Mouse (Mus musculus) myocyte (in vitro differentiated cells): ENCODE results near the gene Tbx5. TPM values are rescaled to one million over a fixed set of nuclear protein-coding genes. Genes with fewer than 3 reads are reported as not detected.

Experiments used
- H3K27me3 ChIP-seq: one replicate; pipeline ENCODE4 v1.6.1; 2011; ENCODE audit not compliant: control insufficient read depth, insufficient read depth, insufficient read length
- H3K36me3 ChIP-seq: one replicate; pipeline ENCODE4 v1.6.1; 2011; ENCODE audit not compliant: control insufficient read depth, insufficient read depth
- H3K4me2 ChIP-seq: one replicate; pipeline ENCODE4 v1.6.1; 2011; ENCODE audit warnings: low read depth, control low read depth
- H3K4me3 ChIP-seq: one replicate; pipeline ENCODE4 v1.5.1; 2011; ENCODE audit warnings: mild to moderate bottlenecking, control low read depth, moderate library complexity
- H3K79me2 ChIP-seq: one replicate; pipeline ENCODE4 v1.6.1; 2011; ENCODE audit not compliant: control insufficient read depth, insufficient read depth
- H3ac ChIP-seq: one replicate; pipeline ENCODE4 v1.6.1; 2011; ENCODE audit not compliant: control insufficient read depth, insufficient read length
- CEBPB ChIP-seq: IDR thresholded peaks from 2 replicates; pipeline ENCODE4 v1.6.1; 2011; ENCODE audit warnings: mild to moderate bottlenecking, moderate library complexity; ENCODE audit not compliant: poor library complexity, insufficient read depth, severe bottlenecking
- E2F4 ChIP-seq: IDR thresholded peaks from one replicate; pipeline ENCODE4 v1.6.1; 2011; ENCODE audit warnings: mild to moderate bottlenecking, control low read depth, moderate library complexity; ENCODE audit not compliant: insufficient read depth
- MAX ChIP-seq: IDR thresholded peaks from one replicate; pipeline ENCODE4 v1.6.1; 2011; ENCODE audit warnings: low read depth, mild to moderate bottlenecking, control low read depth
- MYOD1 ChIP-seq, 3 experiments: IDR thresholded peaks; one replicate each; pipeline ENCODE4 v1.6.1; 2011; ENCODE audit warnings: control low read depth in 2 of 3, low read depth in 2 of 3, mild to moderate bottlenecking in 2 of 3, moderate library complexity in 1 of 3; ENCODE audit not compliant: insufficient read length in 2 of 3, control insufficient read depth in 1 of 3
- MYOG ChIP-seq, 3 experiments: IDR thresholded peaks; one replicate each; pipeline ENCODE4 v1.6.1; 2011; ENCODE audit warnings: control low read depth in 2 of 3, low read depth in 2 of 3, mild to moderate bottlenecking in 2 of 3; ENCODE audit not compliant: insufficient read length in 2 of 3, control insufficient read depth in 1 of 3, insufficient read depth in 1 of 3
- POLR2A ChIP-seq: IDR thresholded peaks from one replicate; pipeline ENCODE4 v1.6.1; 2011; ENCODE audit warnings: low read depth, mild to moderate bottlenecking, control low read depth, moderate library complexity; ENCODE audit not compliant: insufficient read length
- POLR2AphosphoS2 ChIP-seq: IDR thresholded peaks from one replicate; pipeline ENCODE4 v1.6.1; 2011; ENCODE audit warnings: low read depth, control low read depth; ENCODE audit not compliant: insufficient read length
- REST ChIP-seq: IDR thresholded peaks from one replicate; pipeline ENCODE4 v1.6.1; 2011; ENCODE audit warnings: mild to moderate bottlenecking, control low read depth, moderate library complexity; ENCODE audit not compliant: insufficient read depth, insufficient read length
- SRF ChIP-seq: IDR thresholded peaks from one replicate; pipeline ENCODE4 v1.6.1; 2011; ENCODE audit warnings: low read depth; ENCODE audit not compliant: control insufficient read depth, insufficient read length
- TCF12 ChIP-seq: IDR thresholded peaks from one replicate; pipeline ENCODE4 v1.6.1; 2011; ENCODE audit warnings: mild to moderate bottlenecking, control low read depth; ENCODE audit not compliant: poor library complexity, insufficient read depth, severe bottlenecking
- TCF3 ChIP-seq: IDR thresholded peaks from one replicate; pipeline ENCODE4 v1.6.1; 2011; ENCODE audit warnings: low read depth, control low read depth; ENCODE audit not compliant: insufficient read length
- USF1 ChIP-seq: IDR thresholded peaks from one replicate; pipeline ENCODE4 v1.6.1; 2011; ENCODE audit warnings: low read depth, mild to moderate bottlenecking, control low read depth, moderate library complexity
- polyA plus RNA-seq: library from polyadenylated mRNA; unstranded; fragments of >200 nt; fragmentation: generic; extraction: Trizol; gene quantifications from one replicate; pipeline ENCODE4 v1.2.1, GENCODE M21; 2012; ENCODE audit warnings: missing spikeins

Gene Tbx5
- polyA plus RNA-seq, 1 experiment: not detected

GRCm38 (mm10) chr5:119807481-119808183 lies 24.8 kb upstream of the Tbx5 start:
- no peak overlapping the region for H3K4me3 ChIP-seq

DNA sequence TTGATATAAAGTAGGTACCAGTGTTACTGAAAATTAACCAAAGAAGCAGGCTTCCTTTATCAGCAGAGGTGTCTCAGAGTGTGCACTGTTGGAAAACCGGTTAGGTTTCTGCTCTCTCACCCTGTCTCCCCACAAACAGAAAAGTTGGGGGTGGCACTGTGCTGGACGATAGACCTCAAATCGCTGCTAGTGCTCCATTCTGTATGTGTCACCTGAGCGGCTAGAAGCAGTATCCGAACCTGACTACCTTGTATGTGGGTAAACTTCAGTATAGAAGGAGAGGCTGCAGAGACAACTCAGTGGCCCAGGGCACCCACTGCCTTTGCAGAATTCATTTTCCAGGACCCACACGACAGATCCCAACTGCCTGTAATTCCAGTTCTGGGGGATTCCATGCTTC lies 23.8 kb upstream of the Tbx5 start:
- no peak overlapping the region for H3K4me3 ChIP-seq
- TF ChIP-seq SRF (no peak), POLR2AphosphoS2 (no peak), REST (no peak), MYOG (IDR thresholded peaks at IDR 0.05; ENCODE audit: control insufficient read depth in 1 of 3, insufficient read depth in 1 of 3, insufficient read length in 2 of 3, low read depth in 2 of 3) (no peak), TCF12 (no peak), MYOD1 (IDR thresholded peaks at IDR 0.05; ENCODE audit: control insufficient read depth in 1 of 3, insufficient read length in 2 of 3, low read depth in 2 of 3) (no peak), E2F4 (no peak), MAX (no peak), CEBPB (no peak), TCF3 (no peak), USF1 (no peak), POLR2A (no peak)
- H3ac ChIP-seq: no peak overlapping the region
- H3K27me3 ChIP-seq: peaks cover 36% of the 10 kb centered on the region
- H3K79me2 ChIP-seq: no peaks in the 10 kb centered on the region
- no peaks in the 10 kb centered on the region for H3K36me3 ChIP-seq
- no peak overlapping the region for H3K4me2 ChIP-seq

More at GRCm38 (mm10) chr5:119807481-119808183, 24.8 kb upstream of the Tbx5 start:
- Histone ChIP-seq H3ac (no peak overlapping the region), H3K79me2 (no peaks in the 10 kb centered on the region), H3K4me2 (no peak overlapping the region), H3K27me3 (peaks cover 40% of the 10 kb centered on the region), H3K36me3 (no peaks in the 10 kb centered on the region)
- no peak for TF ChIP-seq MAX
- no peak for TF ChIP-seq CEBPB
- TF ChIP-seq TCF12: no peak
- TF ChIP-seq POLR2A: no peak
- TF ChIP-seq TCF3: no peak

GRCm38 (mm10) chr5:119810994-119811690 lies 21.3 kb upstream of the Tbx5 start:
- Histone ChIP-seq H3K4me2 (no peak overlapping the region), H3K79me2 (no peaks in the 10 kb centered on the region), H3ac (no peak overlapping the region), H3K4me3 (no peak overlapping the region), H3K36me3 (no peaks in the 10 kb centered on the region), H3K27me3 (peaks cover 20% of the 10 kb centered on the region)
- TF ChIP-seq SRF: no peak

GRCm38 (mm10) chr5:119815247-119815646 lies 17.2 kb upstream of the Tbx5 start:
- Histone ChIP-seq H3K36me3 (no peaks in the 10 kb centered on the region), H3K79me2 (no peaks in the 10 kb centered on the region), H3ac (no peak overlapping the region), H3K4me2 (no peak overlapping the region), H3K4me3 (no peak overlapping the region), H3K27me3 (peaks cover 13% of the 10 kb centered on the region)
- no peak for TF ChIP-seq REST
- TF ChIP-seq POLR2AphosphoS2: no peak
- TF ChIP-seq MYOD1 (IDR thresholded peaks at IDR 0.05; ENCODE audit: control insufficient read depth in 1 of 3, insufficient read length in 2 of 3, low read depth in 2 of 3): no peak
- TF ChIP-seq MYOG (IDR thresholded peaks at IDR 0.05; ENCODE audit: control insufficient read depth in 1 of 3, insufficient read depth in 1 of 3, insufficient read length in 2 of 3, low read depth in 2 of 3): no peak
- no peak for TF ChIP-seq TCF3
- TF ChIP-seq MAX: no peak
- TF ChIP-seq TCF12: no peak
- TF ChIP-seq CEBPB: no peak
- no peak for TF ChIP-seq USF1
- no peak for TF ChIP-seq POLR2A
- TF ChIP-seq SRF: no peak
- TF ChIP-seq E2F4: no peak

DNA sequence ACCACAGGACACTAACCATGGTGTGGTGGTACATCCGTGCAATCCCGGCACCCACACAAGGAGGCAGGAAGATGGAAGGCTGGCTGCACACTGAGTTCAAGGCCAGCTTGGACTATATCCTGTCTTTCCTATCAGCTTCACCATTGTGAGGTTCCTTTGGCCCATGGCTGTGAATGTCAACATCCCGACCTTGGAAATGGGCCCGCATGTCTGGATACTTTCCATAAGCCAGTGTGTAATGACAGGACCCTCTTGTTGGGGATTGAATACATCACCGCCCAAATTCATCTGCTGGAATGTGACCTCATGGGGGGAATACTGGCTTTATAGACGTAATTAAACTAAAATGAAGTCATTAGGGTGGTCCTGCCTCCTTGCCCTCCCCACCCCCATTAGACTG lies 12.0 kb upstream of the Tbx5 start:
- Histone ChIP-seq H3K79me2 (no peaks in the 10 kb centered on the region), H3K36me3 (no peaks in the 10 kb centered on the region), H3ac (no peak overlapping the region), H3K27me3 (peaks cover 48% of the 10 kb centered on the region), H3K4me2 (no peak overlapping the region), H3K4me3 (no peak overlapping the region)
- TF ChIP-seq E2F4 (no peak), CEBPB (no peak), TCF3 (no peak), MAX (no peak), TCF12 (no peak), MYOG (IDR thresholded peaks at IDR 0.05; ENCODE audit: control insufficient read depth in 1 of 3, insufficient read depth in 1 of 3, insufficient read length in 2 of 3, low read depth in 2 of 3) (no peak), MYOD1 (IDR thresholded peaks at IDR 0.05; ENCODE audit: control insufficient read depth in 1 of 3, insufficient read length in 2 of 3, low read depth in 2 of 3) (no peak), POLR2AphosphoS2 (no peak), SRF (no peak), POLR2A (no peak), REST (no peak), USF1 (no peak)
